Mouse (Mus musculus) forebrain, embryonic 12.5 days (tissue): ENCODE results near the gene Artn. TPM values are rescaled to one million over a fixed set of nuclear protein-coding genes. Genes with fewer than 3 reads are reported as not detected.

Experiments used
- ATAC-seq: fragments of 200-750 bp; cut with Nextera tagmentation; 2 replicates; pipeline ENCODE4 v1.8.0; 2017; ENCODE audit warnings: moderate TSS enrichment; ENCODE audit not compliant: low FRiP score
- H3K27ac ChIP-seq: fragments of 300-500 bp; sonication (generic); 2 replicates; pipeline ENCODE4 v1.5.1; 2016; ENCODE audit warnings: mild to moderate bottlenecking
- H3K27me3 ChIP-seq: fragments of 300-500 bp; sonication (generic); 2 replicates; pipeline ENCODE4 v1.6.1; 2016; ENCODE audit warnings: mild to moderate bottlenecking
- H3K36me3 ChIP-seq: fragments of 300-500 bp; sonication (generic); replicated peaks from 2 replicates; pipeline ENCODE4 v1.6.1; 2016; ENCODE audit warnings: mild to moderate bottlenecking
- H3K4me1 ChIP-seq: fragments of 300-500 bp; sonication (generic); 2 replicates; pipeline ENCODE4 v1.6.1; 2016
- H3K4me2 ChIP-seq: fragments of 300-500 bp; sonication (generic); 2 replicates; pipeline ENCODE4 v1.6.1; 2016; ENCODE audit warnings: mild to moderate bottlenecking, moderate library complexity
- H3K4me3 ChIP-seq: fragments of 300-500 bp; sonication (generic); replicated peaks from 2 replicates; pipeline ENCODE4 v1.5.1; 2016; ENCODE audit warnings: mild to moderate bottlenecking
- H3K9ac ChIP-seq: fragments of 300-500 bp; sonication (generic); 2 replicates; pipeline ENCODE4 v1.6.1; 2016; ENCODE audit warnings: mild to moderate bottlenecking
- H3K9me3 ChIP-seq: fragments of 300-500 bp; sonication (generic); 2 replicates; pipeline ENCODE4 v1.6.1; 2016
- WGBS: fragments of 180-500 bp; shearing (Covaris S2); methylation state at CpG from one replicate; pipeline ENCODE4 v1.1.7; 2016; 5-methylcytosine and 5-hydroxymethylcytosine counted together
- polyA plus RNA-seq: library from polyadenylated mRNA; unstranded; fragments of >200 nt; fragmentation: Nextera tagmentation; extraction: Ambion mirVana; gene quantifications from 2 replicates; pipeline ENCODE4 v1.2.1, GENCODE M21; 2016

Artn gene
- polyA plus RNA-seq, 1 experiment from 2014 or later = 0.33 TPM

GRCm38 (mm10) chr4:117885994-117886393 is 43.6 kb downstream of the Artn start:
- Histone ChIP-seq H3K4me2 (peak overlapping the region; percentile 89), H3K9ac (peak overlapping the region; percentile 83), H3K4me3 (peak overlapping the region; percentile 92), H3K27ac (no peak overlapping the region), H3K4me1 (peaks cover 43% of the 10 kb centered on the region), H3K9me3 (no peaks in the 10 kb centered on the region), H3K27me3 (no peaks in the 10 kb centered on the region), H3K36me3 (peaks cover 42% of the 10 kb centered on the region)
- no peak for ATAC-seq
- 86% methylated on average over 9 of the region's 9 CpGs for WGBS

GRCm38 (mm10) chr4:117885093-117885492 is 44.5 kb downstream of the Artn start:
- no peak for ATAC-seq
- H3K27ac ChIP-seq = no peak overlapping the region
- H3K4me1 ChIP-seq = peaks cover 46% of the 10 kb centered on the region
- no peak overlapping the region for H3K9ac ChIP-seq
- no peaks in the 10 kb centered on the region for H3K9me3 ChIP-seq
- H3K27me3 ChIP-seq = no peaks in the 10 kb centered on the region
- peaks cover 44% of the 10 kb centered on the region for H3K36me3 ChIP-seq
- no peak overlapping the region for H3K4me2 ChIP-seq
- no peak overlapping the region for H3K4me3 ChIP-seq
- 92% methylated on average over 10 of the region's 10 CpGs for WGBS

GRCm38 (mm10) chr4:117884146-117884545 is 45.4 kb downstream of the Artn start:
- Histone ChIP-seq H3K4me1 (peaks cover 50% of the 10 kb centered on the region), H3K27me3 (no peaks in the 10 kb centered on the region), H3K4me3 (peak overlapping the region; percentile 92), H3K9ac (no peak overlapping the region), H3K27ac (no peak overlapping the region), H3K4me2 (peak overlapping the region; percentile 92), H3K36me3 (peaks cover 36% of the 10 kb centered on the region), H3K9me3 (no peaks in the 10 kb centered on the region)
- no peak for ATAC-seq
- 94% methylated on average over 1 of the region's 1 CpGs for whole genome bisulfite sequencing

- H3K36me3 ChIP-seq = peaks cover 41% of the 10 kb centered on the region
- ATAC-seq = peak; percentile 61
- no peaks in the 10 kb centered on the region for H3K27me3 ChIP-seq
- peaks cover 55% of the 10 kb centered on the region for H3K4me1 ChIP-seq
- no peaks in the 10 kb centered on the region for H3K9me3 ChIP-seq
- peak within 1 kb of the TSS; percentile 95 for H3K9ac ChIP-seq
- peak within 1 kb of the TSS; percentile 92 for H3K4me2 ChIP-seq
- H3K27ac ChIP-seq = peak within 1 kb of the TSS; percentile 79
- under 1% methylated on average over 79 of the region's 103 CpGs for WGBS
- peak within 1 kb of the TSS; percentile 92 for H3K4me3 ChIP-seq
Observed at GRCm38 (mm10) chr4:117882701-117883691, 46.6 kb downstream of the Artn start, which contains the start of gene B4galt2. Gene B4galt2, minus strand, starts transcription at chr4:117883487.

- no peak for ATAC-seq
- Histone ChIP-seq H3K27me3 (no peaks in the 10 kb centered on the region), H3K9me3 (no peaks in the 10 kb centered on the region), H3K4me2 (no peak overlapping the region), H3K36me3 (peaks cover 63% of the 10 kb centered on the region), H3K4me1 (peaks cover 30% of the 10 kb centered on the region), H3K9ac (no peak overlapping the region), H3K4me3 (no peak overlapping the region), H3K27ac (no peak overlapping the region)
- 87% methylated on average over 5 of the region's 5 CpGs for WGBS
Observed at GRCm38 (mm10) chr4:117878703-117879102, 50.9 kb downstream of the Artn start.

GRCm38 (mm10) chr4:117878301-117878700 is 51.3 kb downstream of the Artn start:
- Histone ChIP-seq H3K9ac (no peak overlapping the region), H3K27ac (no peak overlapping the region), H3K9me3 (no peaks in the 10 kb centered on the region), H3K4me1 (peaks cover 27% of the 10 kb centered on the region), H3K4me2 (no peak overlapping the region), H3K4me3 (no peak overlapping the region), H3K36me3 (peaks cover 67% of the 10 kb centered on the region), H3K27me3 (no peaks in the 10 kb centered on the region)
- no peak for ATAC-seq
- 83% methylated on average over 10 of the region's 10 CpGs for WGBS

Other genes starting within 250 kb of the Artn start
- gene Dmap1, start 247.5 kb downstream of the Artn start, polyA plus RNA-seq = 73.1 and 76.4 TPM in 2 replicates
- gene Gm12845, start 205.4 kb downstream of the Artn start, polyA plus RNA-seq = not detected in 2 replicates
- gene Klf17, start 164.1 kb downstream of the Artn start, polyA plus RNA-seq = not detected in 2 replicates
- 8.5 and 9.9 TPM in 2 replicates for gene Slc6a9, start 95.3 kb downstream of the Artn start, polyA plus RNA-seq
- 1.8 and 2.1 TPM in 2 replicates for gene Ccdc24, start 57.2 kb downstream of the Artn start, polyA plus RNA-seq
- gene B4galt2, start 46.3 kb downstream of the Artn start, polyA plus RNA-seq = 36.4 and 36.9 TPM in 2 replicates
- 233 TPM in 2 replicates for gene Atp6v0b, start 42.4 kb downstream of the Artn start, polyA plus RNA-seq
- 26.7 and 27.0 TPM in 2 replicates for gene Dph2, start 37.7 kb downstream of the Artn start, polyA plus RNA-seq
- gene Ipo13, start 14.8 kb downstream of the Artn start, polyA plus RNA-seq = 70.8 and 71.4 TPM in 2 replicates
- gene St3gal3, start 205.2 kb upstream of the Artn start, polyA plus RNA-seq = 8.5 TPM in 2 replicates